Mouse (Mus musculus): ENCODE results near the gene Ube2q2. TPM values are rescaled to one million over a fixed set of nuclear protein-coding genes. Genes with fewer than 3 reads are reported as not detected.

Gene Ube2q2
- polyA plus RNA-seq, 1 experiment, result 72.4 TPM

DNA sequence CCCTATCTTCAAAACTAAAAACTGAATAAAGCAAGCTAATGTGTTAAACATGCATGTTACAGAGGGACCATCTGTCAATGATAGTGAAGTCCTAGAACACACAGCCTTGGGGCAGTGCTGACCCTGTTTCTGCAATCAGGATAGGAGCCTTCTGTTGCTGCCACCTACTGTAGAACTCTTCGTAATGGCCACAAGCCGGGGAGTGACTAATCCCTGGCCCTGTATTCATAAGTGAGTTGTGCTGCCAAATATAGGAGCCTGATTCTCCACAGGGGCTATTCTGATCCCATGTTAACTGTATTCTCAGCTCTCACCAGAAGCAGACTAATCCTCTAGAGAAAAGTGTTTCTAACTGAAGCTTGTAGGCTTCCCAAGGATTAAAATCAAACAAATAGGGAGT, 50.7 kb downstream of the Ube2q2 start:
- no peaks in the 10 kb centered on the region for H3K9me3 ChIP-seq (replicated peaks; ENCODE audit: control insufficient read depth, insufficient read depth, low read length, poor library complexity, severe bottlenecking)
- H3K27ac ChIP-seq (ENCODE audit: insufficient read depth, low read length), result no peak overlapping the region
- no peak overlapping the region for H3K9ac ChIP-seq (ENCODE audit: low read depth, poor library complexity, severe bottlenecking)
- no peaks in the 10 kb centered on the region for H3K4me1 ChIP-seq (ENCODE audit: control insufficient read depth, insufficient read depth, low read length)
- H3K36me3 ChIP-seq (ENCODE audit: control insufficient read depth, insufficient read depth, low read length, poor library complexity, severe bottlenecking), result peaks cover 13% of the 10 kb centered on the region
- no peak overlapping the region for H3K4me3 ChIP-seq (ENCODE audit: low read depth, low read length)
- no peaks in the 10 kb centered on the region for H3K27me3 ChIP-seq (ENCODE audit: control insufficient read depth, insufficient read depth, low read length, poor library complexity, severe bottlenecking)
- no peak for TF ChIP-seq POLR2A (IDR thresholded peaks at IDR 0.05; ENCODE audit: insufficient read depth, low read length)
- no peak for TF ChIP-seq EP300 (IDR thresholded peaks at IDR 0.05; ENCODE audit: insufficient read depth, low read depth, low read length)
- no peak for TF ChIP-seq CTCF (IDR thresholded peaks at IDR 0.05; ENCODE audit: low read depth, low read length)

- Histone ChIP-seq H3K27me3 (ENCODE audit: control insufficient read depth, insufficient read depth, low read length, poor library complexity, severe bottlenecking) (no peaks in the 10 kb centered on the region), H3K36me3 (ENCODE audit: control insufficient read depth, insufficient read depth, low read length, poor library complexity, severe bottlenecking) (no peaks in the 10 kb centered on the region; the same call in 1 of the 2 replicates), H3K9me3 (replicated peaks; ENCODE audit: control insufficient read depth, insufficient read depth, low read length, poor library complexity, severe bottlenecking) (no peaks in the 10 kb centered on the region), H3K9ac (ENCODE audit: low read depth, poor library complexity, severe bottlenecking) (peak overlapping the region; percentile 83), H3K4me1 (ENCODE audit: control insufficient read depth, insufficient read depth, low read length) (no peaks in the 10 kb centered on the region), H3K4me3 (ENCODE audit: low read depth, low read length) (peak overlapping the region; percentile 86), H3K27ac (ENCODE audit: insufficient read depth, low read length) (peak overlapping the region; percentile 88)
- TF ChIP-seq POLR2A (IDR thresholded peaks at IDR 0.05; ENCODE audit: insufficient read depth, low read length), result no peak
- TF ChIP-seq EP300 (IDR thresholded peaks at IDR 0.05; ENCODE audit: insufficient read depth, low read depth, low read length), result no peak
- TF ChIP-seq CTCF (IDR thresholded peaks at IDR 0.05; ENCODE audit: low read depth, low read length), result no peak
Measured at GRCm38 (mm10) chr9:55208458-55208789, 59.8 kb downstream of the Ube2q2 start.

- H3K4me3 ChIP-seq (ENCODE audit: low read depth, low read length), result peak within 1 kb of the TSS; percentile 86
- no peaks in the 10 kb centered on the region for H3K4me1 ChIP-seq (ENCODE audit: control insufficient read depth, insufficient read depth, low read length)
- peak within 1 kb of the TSS; percentile 88 for H3K27ac ChIP-seq (ENCODE audit: insufficient read depth, low read length)
- H3K27me3 ChIP-seq (ENCODE audit: control insufficient read depth, insufficient read depth, low read length, poor library complexity, severe bottlenecking), result no peaks in the 10 kb centered on the region
- H3K36me3 ChIP-seq (ENCODE audit: control insufficient read depth, insufficient read depth, low read length, poor library complexity, severe bottlenecking), result peaks cover 3% of the 10 kb centered on the region
- H3K9ac ChIP-seq (ENCODE audit: low read depth, poor library complexity, severe bottlenecking), result peak within 1 kb of the TSS; percentile 83
- H3K9me3 ChIP-seq (replicated peaks; ENCODE audit: control insufficient read depth, insufficient read depth, low read length, poor library complexity, severe bottlenecking), result no peaks in the 10 kb centered on the region
- no peak for TF ChIP-seq POLR2A (IDR thresholded peaks at IDR 0.05; ENCODE audit: insufficient read depth, low read length)
- no peak; the same call in 1 of the 2 replicates for TF ChIP-seq EP300 (IDR thresholded peaks at IDR 0.05; ENCODE audit: insufficient read depth, low read depth, low read length)
- no peak for TF ChIP-seq CTCF (IDR thresholded peaks at IDR 0.05; ENCODE audit: low read depth, low read length)
Measured at GRCm38 (mm10) chr9:55208790-55209481, 60.3 kb downstream of the Ube2q2 start, which contains the start of gene Fbxo22. Gene Fbxo22 (plus strand): TSS chr9:55208925.

GRCm38 (mm10) chr9:55211611-55212010, 63.0 kb downstream of the Ube2q2 start:
- H3K4me3 ChIP-seq (ENCODE audit: low read depth, low read length), result peak overlapping the region; percentile 10
- H3K9ac ChIP-seq (ENCODE audit: low read depth, poor library complexity, severe bottlenecking), result peak overlapping the region; percentile 38
- TF ChIP-seq CTCF (IDR thresholded peaks at IDR 0.05; ENCODE audit: low read depth, low read length) (no peak), EP300 (IDR thresholded peaks at IDR 0.05; ENCODE audit: insufficient read depth, low read depth, low read length) (no peak), POLR2A (IDR thresholded peaks at IDR 0.05; ENCODE audit: insufficient read depth, low read length) (no peak)
- H3K4me1 ChIP-seq (ENCODE audit: control insufficient read depth, insufficient read depth, low read length), result no peaks in the 10 kb centered on the region
- no peaks in the 10 kb centered on the region for H3K9me3 ChIP-seq (replicated peaks; ENCODE audit: control insufficient read depth, insufficient read depth, low read length, poor library complexity, severe bottlenecking)
- H3K27ac ChIP-seq (ENCODE audit: insufficient read depth, low read length), result peak overlapping the region; percentile 70
- peaks cover 19% of the 10 kb centered on the region for H3K36me3 ChIP-seq (ENCODE audit: control insufficient read depth, insufficient read depth, low read length, poor library complexity, severe bottlenecking)
- no peaks in the 10 kb centered on the region for H3K27me3 ChIP-seq (ENCODE audit: control insufficient read depth, insufficient read depth, low read length, poor library complexity, severe bottlenecking)

DNA sequence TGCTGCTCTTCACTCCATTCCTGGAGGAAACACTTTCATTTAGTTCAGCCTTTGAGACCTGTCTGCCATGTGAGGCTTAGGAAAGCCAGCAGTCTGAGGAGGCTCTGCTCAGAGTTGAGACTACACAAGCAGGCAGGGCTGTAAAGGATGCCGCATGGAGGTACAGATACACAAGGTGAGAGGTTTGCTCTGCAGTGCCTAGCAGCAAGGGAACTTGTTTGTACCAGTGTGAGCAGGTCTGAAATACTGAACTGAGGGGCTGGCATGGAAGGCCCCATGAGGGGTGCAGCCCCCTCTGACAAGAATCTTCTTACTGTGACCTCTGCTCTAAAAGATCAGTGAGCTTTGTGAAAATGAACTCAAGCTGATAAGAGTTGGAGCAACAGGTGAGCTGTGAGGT, 64.7 kb downstream of the Ube2q2 start:
- Histone ChIP-seq H3K9ac (ENCODE audit: low read depth, poor library complexity, severe bottlenecking) (0 out of 2 replicates have a peak overlapping the region, but pooled peaks have one; percentile 0), H3K9me3 (replicated peaks; ENCODE audit: control insufficient read depth, insufficient read depth, low read length, poor library complexity, severe bottlenecking) (no peaks in the 10 kb centered on the region), H3K4me1 (ENCODE audit: control insufficient read depth, insufficient read depth, low read length) (no peaks in the 10 kb centered on the region), H3K4me3 (ENCODE audit: low read depth, low read length) (no peak overlapping the region; the same call in 1 of the 2 replicates), H3K36me3 (ENCODE audit: control insufficient read depth, insufficient read depth, low read length, poor library complexity, severe bottlenecking) (peaks cover 33% of the 10 kb centered on the region), H3K27ac (ENCODE audit: insufficient read depth, low read length) (peak overlapping the region; percentile 87), H3K27me3 (ENCODE audit: control insufficient read depth, insufficient read depth, low read length, poor library complexity, severe bottlenecking) (no peaks in the 10 kb centered on the region)
- TF ChIP-seq EP300 (IDR thresholded peaks at IDR 0.05; ENCODE audit: insufficient read depth, low read depth, low read length) (no peak), POLR2A (IDR thresholded peaks at IDR 0.05; ENCODE audit: insufficient read depth, low read length) (no peak), CTCF (IDR thresholded peaks at IDR 0.05; ENCODE audit: low read depth, low read length) (no peak)

- H3K9ac ChIP-seq (ENCODE audit: low read depth, poor library complexity, severe bottlenecking), result no peak overlapping the region
- peak overlapping the region; percentile 98 for H3K27ac ChIP-seq (ENCODE audit: insufficient read depth, low read length)
- H3K36me3 ChIP-seq (ENCODE audit: control insufficient read depth, insufficient read depth, low read length, poor library complexity, severe bottlenecking), result peaks cover 45% of the 10 kb centered on the region
- no peak for TF ChIP-seq POLR2A (IDR thresholded peaks at IDR 0.05; ENCODE audit: insufficient read depth, low read length)
- TF ChIP-seq EP300 (IDR thresholded peaks at IDR 0.05; ENCODE audit: insufficient read depth, low read depth, low read length), result no peak
- TF ChIP-seq CTCF (IDR thresholded peaks at IDR 0.05; ENCODE audit: low read depth, low read length), result no peak
- H3K4me1 ChIP-seq (ENCODE audit: control insufficient read depth, insufficient read depth, low read length), result no peaks in the 10 kb centered on the region
- no peaks in the 10 kb centered on the region for H3K9me3 ChIP-seq (replicated peaks; ENCODE audit: control insufficient read depth, insufficient read depth, low read length, poor library complexity, severe bottlenecking)
- H3K4me3 ChIP-seq (ENCODE audit: low read depth, low read length), result no peak overlapping the region
- H3K27me3 ChIP-seq (ENCODE audit: control insufficient read depth, insufficient read depth, low read length, poor library complexity, severe bottlenecking), result no peaks in the 10 kb centered on the region
Measured at GRCm38 (mm10) chr9:55215056-55215455, 66.4 kb downstream of the Ube2q2 start.
